Mouse (Mus musculus) embryonic facial prominence, embryonic 10.5 days (tissue): Measurements from ENCODE around the gene Slc25a17. TPM values are rescaled to one million over a fixed set of nuclear protein-coding genes. Genes with fewer than 3 reads are reported as not detected.

ENCODE experiments used
- DNase-seq: peaks from one replicate; pipeline ENCODE4 v3.0.0-alpha.2; 2017; ENCODE audit warnings: low spot score
- H3K27ac ChIP-seq: fragments of 300-500 bp; sonication (generic); replicated peaks from 2 replicates; pipeline ENCODE4 v1.5.1; 2016; ENCODE audit warnings: mild to moderate bottlenecking
- H3K27me3 ChIP-seq: fragments of 300-500 bp; sonication (generic); replicated peaks from 2 replicates; pipeline ENCODE4 v1.6.1; 2016; ENCODE audit warnings: low read depth, mild to moderate bottlenecking; ENCODE audit not compliant: poor library complexity, severe bottlenecking
- H3K36me3 ChIP-seq: fragments of 300-500 bp; sonication (generic); replicated peaks from 2 replicates; pipeline ENCODE4 v1.6.1; 2016; ENCODE audit warnings: mild to moderate bottlenecking, moderate library complexity
- H3K4me1 ChIP-seq: fragments of 300-500 bp; sonication (generic); 2 replicates; pipeline ENCODE4 v1.6.1; 2016
- H3K4me3 ChIP-seq: fragments of 300-500 bp; sonication (generic); 2 replicates; pipeline ENCODE4 v1.5.1; 2016; ENCODE audit warnings: mild to moderate bottlenecking, moderate library complexity
- H3K9me3 ChIP-seq: fragments of 300-500 bp; sonication (generic); 2 replicates; pipeline ENCODE4 v1.6.1; 2016; ENCODE audit warnings: mild to moderate bottlenecking
- WGBS: fragments of 180-500 bp; shearing (Covaris S2); methylation state at CpG from one replicate; pipeline ENCODE4 v1.1.7; 2016; 5-methylcytosine and 5-hydroxymethylcytosine counted together
- polyA plus RNA-seq: library from polyadenylated mRNA; unstranded; fragments of >200 nt; fragmentation: Nextera tagmentation; extraction: Ambion mirVana; gene quantifications from 2 replicates; pipeline ENCODE4 v1.2.1, GENCODE M21; 2016

Gene Slc25a17
- 83.0 and 94.0 TPM in 2 replicates for polyA plus RNA-seq

DNA sequence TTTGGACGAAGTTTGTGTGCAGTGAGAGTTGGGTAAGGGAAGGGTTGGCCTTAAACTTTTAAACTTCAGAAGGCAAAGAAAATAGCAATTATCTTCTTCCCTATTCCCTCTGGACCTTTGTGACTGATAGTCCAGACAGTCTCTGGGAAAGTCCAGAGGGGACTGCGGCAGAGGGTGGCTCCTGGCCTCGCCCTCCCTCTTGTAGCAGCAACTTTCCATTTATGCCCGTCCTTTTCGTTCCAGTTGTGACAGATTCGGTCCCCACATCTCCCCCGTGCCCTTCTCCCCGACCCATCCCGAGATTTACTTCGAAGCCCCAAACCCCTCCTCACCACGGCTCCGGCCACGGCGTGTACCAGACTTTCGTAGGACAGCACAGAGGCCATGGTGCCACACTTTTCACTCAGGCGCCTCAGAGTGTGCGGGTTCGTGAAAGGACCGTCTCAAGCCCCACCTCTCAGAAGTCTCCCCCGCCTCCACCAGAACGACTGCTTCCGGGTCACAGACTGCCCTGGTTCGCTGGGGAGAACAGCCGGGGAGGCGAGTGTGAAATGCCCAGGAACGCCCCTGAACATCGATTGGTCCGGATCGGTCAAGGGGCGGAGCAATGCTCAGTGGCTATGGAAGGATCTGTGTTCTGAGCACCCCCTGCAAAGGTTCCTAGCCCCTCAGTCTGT is at the start of gene Slc25a17:
Gene Slc25a17, minus strand, starts transcription at position 468 of the 677 bp plus-strand sequence.
- peak within 1 kb of the TSS; percentile 80 for H3K4me3 ChIP-seq
- H3K4me1 ChIP-seq: peaks cover 28% of the 10 kb centered on the region
- no peaks in the 10 kb centered on the region for H3K9me3 ChIP-seq
- H3K27ac ChIP-seq: peak within 1 kb of the TSS; percentile 83
- DNase-seq: peak; percentile 96
- whole genome bisulfite sequencing: under 1% methylated on average over 30 of the region's 30 CpGs
- H3K36me3 ChIP-seq: peaks cover 36% of the 10 kb centered on the region
- no peaks in the 10 kb centered on the region for H3K27me3 ChIP-seq

DNA sequence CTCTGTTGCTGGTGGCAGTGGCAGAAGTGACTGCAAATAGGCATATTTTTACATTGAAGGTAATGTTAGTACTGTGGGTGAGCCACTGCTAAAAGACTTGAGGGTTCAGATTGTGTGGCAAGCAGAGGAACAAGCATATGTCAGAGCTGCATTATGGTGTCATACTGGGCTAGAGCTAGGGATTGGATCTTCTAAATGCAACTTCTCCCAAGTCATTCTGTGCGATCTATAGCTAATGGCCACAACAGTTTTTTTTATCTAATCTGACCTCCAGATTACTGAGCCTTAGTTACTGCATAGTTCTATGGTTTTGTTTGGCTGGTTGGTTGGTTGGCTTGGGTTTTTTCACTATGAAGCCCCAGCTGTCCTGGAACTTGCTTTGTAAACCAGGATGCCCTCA is 47.6 kb upstream of the Slc25a17 start, which contains the start of gene Dnajb7:
Gene Dnajb7, minus strand, starts transcription at position 101 of the 400 bp plus-strand sequence.
- H3K27ac ChIP-seq: no peak within 1 kb of the TSS
- 98% methylated on average over 1 of the region's 1 CpGs for WGBS
- peaks cover 6% of the 10 kb centered on the region for H3K36me3 ChIP-seq
- DNase-seq: no peak
- no peak within 1 kb of the TSS for H3K4me3 ChIP-seq
- H3K4me1 ChIP-seq: no peaks in the 10 kb centered on the region
- H3K27me3 ChIP-seq: no peaks in the 10 kb centered on the region
- no peaks in the 10 kb centered on the region for H3K9me3 ChIP-seq

DNA sequence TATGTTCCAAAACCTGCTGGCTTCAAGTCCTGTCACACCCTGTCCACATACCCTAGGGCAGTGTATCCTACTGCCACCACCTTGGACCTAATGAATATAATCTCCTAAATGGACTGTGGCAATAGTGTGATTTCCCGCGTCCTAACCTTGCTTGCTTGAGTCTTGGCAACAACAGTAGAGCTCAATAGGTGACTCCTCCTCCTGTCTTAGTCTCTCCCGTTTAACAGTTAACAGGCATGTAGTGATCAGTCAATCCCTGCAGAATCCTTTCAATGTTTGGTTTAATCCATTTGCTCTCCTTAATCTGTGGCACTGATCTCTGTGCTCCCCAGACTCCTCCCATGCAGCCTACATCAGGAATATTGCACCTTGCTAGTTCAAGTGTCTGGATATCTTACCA is 44.4 kb upstream of the Slc25a17 start:
- DNase-seq: no peak
- H3K9me3 ChIP-seq: no peaks in the 10 kb centered on the region
- no peaks in the 10 kb centered on the region for H3K27me3 ChIP-seq
- H3K27ac ChIP-seq: no peak overlapping the region
- H3K4me3 ChIP-seq: no peak overlapping the region
- H3K36me3 ChIP-seq: peaks cover 12% of the 10 kb centered on the region
- 87% methylated on average over 3 of the region's 3 CpGs for WGBS
- peaks cover 9% of the 10 kb centered on the region for H3K4me1 ChIP-seq

DNA sequence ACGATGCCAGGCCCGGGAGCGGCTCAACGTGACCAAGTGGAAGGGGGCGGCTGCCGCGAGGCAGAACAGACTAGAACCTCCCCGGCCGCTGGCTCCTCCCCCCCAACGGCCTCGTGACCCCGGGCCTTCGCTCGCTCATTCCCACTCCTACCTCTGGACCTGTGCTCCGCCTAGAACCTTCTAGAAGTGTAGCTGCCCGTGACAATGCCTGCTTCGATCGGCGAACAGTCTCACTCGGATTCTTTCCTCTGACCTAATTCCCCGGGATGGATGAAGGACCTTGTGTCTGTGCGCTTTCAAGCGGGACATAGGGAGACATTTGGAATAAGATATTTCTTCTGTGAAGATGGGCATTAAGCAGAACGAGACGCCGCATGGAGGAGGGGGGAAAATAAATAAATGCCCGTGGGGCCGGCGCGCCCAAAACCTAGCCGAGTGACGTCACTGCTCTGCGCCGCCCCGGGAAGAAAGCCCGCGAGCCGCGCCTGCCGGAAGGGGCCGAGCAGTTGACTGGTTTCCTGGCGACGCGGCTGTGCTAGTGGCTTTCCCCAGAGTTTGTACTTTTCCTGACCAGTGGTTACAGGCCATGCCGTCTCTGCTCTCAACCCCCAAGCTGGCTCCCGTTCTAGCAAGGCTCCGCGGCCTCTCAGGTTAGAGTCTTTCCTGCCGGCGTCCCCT is 39.2 kb upstream of the Slc25a17 start, which contains the start of the genes St13 and Xpnpep3:
Gene St13, minus strand, starts transcription at position 440 of the 678 bp plus-strand sequence.
Gene Xpnpep3, plus strand, starts transcription at position 501 of the 678 bp plus-strand sequence.
- H3K27me3 ChIP-seq: no peaks in the 10 kb centered on the region
- peak within 1 kb of the TSS; percentile 75 for H3K4me3 ChIP-seq
- DNase-seq: peak; percentile 96
- peaks cover 21% of the 10 kb centered on the region for H3K4me1 ChIP-seq
- peak within 1 kb of the TSS; percentile 98 for H3K27ac ChIP-seq
- H3K9me3 ChIP-seq: no peaks in the 10 kb centered on the region
- H3K36me3 ChIP-seq: peaks cover 29% of the 10 kb centered on the region
- under 1% methylated on average over 50 of the region's 50 CpGs for WGBS

DNA sequence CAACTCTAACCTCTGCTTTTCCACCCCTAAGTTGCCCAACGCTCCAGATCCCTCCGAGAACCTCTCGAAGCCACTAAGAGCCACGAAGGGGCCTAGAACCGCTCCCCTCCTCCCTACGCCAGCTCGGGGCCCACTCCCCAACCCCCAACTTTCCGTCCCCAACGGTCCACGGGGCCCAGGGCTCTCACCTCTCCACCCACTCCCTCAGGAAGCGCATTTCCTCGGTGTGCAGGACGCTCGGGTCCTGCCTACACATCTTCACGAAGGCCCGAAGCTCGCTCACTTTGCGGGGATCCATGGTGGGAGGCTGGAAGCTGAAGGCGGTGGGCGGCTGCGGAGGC is 38.7 kb upstream of the Slc25a17 start:
- peak overlapping the region; percentile 98 for H3K27ac ChIP-seq
- no peaks in the 10 kb centered on the region for H3K9me3 ChIP-seq
- no peak for DNase-seq
- H3K36me3 ChIP-seq: peaks cover 29% of the 10 kb centered on the region
- no peaks in the 10 kb centered on the region for H3K27me3 ChIP-seq
- WGBS: under 1% methylated on average over 21 of the region's 21 CpGs
- H3K4me1 ChIP-seq: peaks cover 21% of the 10 kb centered on the region
- peak overlapping the region; percentile 75 for H3K4me3 ChIP-seq

DNA sequence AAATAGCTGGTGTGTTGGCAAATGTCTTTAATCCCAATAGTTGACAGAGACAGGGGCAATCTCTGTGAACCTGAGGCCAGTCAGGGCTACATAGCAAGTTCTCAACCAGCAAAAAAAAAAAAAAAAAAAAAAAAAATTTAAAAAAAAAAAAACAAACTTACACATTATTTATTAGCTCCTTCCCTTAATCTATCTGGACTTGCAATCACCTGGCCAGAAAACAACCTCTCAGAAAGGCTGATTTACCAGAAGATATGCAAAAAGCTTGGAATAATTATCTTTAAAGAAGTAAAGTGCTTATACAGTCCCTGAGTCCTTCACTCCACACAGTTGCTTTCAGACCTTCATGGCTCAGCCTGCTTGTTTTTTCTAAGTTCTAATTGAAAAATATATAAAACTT is 37.6 kb upstream of the Slc25a17 start:
- Histone ChIP-seq H3K36me3 (peaks cover 36% of the 10 kb centered on the region), H3K27ac (no peak overlapping the region), H3K4me1 (peaks cover 21% of the 10 kb centered on the region), H3K9me3 (no peaks in the 10 kb centered on the region), H3K27me3 (no peaks in the 10 kb centered on the region), H3K4me3 (peak overlapping the region; percentile 75)
- no peak for DNase-seq

DNA sequence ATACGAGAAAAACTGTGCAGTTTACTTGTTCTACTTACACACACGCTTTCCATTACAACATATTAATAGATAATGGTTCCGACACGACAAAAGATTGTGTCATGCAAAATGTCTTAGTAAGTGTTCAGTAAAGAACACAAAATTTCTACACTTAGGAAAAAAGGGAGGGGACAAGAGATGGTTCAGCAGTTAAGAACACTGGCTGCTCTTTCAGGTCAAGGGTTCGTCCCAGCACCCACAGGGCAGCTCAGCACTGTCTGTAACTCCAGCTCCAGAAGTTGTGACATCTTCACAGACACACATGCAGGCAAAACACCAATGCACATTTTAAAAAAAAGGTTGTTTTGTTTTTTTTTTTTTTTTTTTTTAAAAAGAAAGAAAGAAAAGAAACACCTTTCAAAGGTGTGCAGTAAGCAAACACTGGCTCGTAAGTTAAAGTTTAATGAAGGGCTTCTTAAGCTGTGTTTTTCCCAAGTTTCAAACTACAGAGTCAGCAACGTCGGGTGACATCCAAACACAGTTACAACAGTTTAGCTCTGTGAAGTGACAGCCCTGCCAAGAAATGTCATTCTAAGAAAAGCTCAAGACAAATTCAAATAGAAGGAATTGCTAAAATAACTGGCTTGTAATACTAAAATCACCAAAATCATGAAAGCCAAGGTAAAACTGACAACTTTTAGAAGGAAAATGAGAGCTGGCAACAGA is 33.8 kb upstream of the Slc25a17 start:
- Histone ChIP-seq H3K27me3 (no peaks in the 10 kb centered on the region), H3K4me1 (peaks cover 12% of the 10 kb centered on the region), H3K27ac (no peak overlapping the region), H3K4me3 (no peak overlapping the region), H3K9me3 (no peaks in the 10 kb centered on the region), H3K36me3 (peaks cover 68% of the 10 kb centered on the region)
- DNase-seq: no peak
- WGBS: 93% methylated on average over 8 of the region's 8 CpGs

DNA sequence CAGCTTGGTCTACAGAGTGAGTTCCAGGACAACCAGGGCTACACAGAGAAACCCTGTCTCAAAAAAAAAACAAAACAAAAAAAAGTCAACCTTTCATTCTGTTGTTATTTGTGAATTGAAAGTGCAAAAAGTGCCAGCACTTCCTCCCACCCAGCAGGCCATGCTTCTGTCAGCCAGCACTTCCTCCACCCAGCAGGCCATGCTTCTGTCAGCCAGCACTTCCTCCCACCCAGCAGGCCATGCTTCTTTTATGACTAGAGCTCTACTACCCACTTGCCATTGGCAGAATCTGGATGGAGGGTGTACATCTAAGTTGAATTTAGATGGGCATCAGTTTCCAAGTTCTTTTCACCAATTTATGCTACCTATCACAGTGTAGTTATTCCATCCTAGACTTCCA is 32.4 kb upstream of the Slc25a17 start:
- H3K36me3 ChIP-seq: peaks cover 82% of the 10 kb centered on the region
- no peak for DNase-seq
- H3K4me1 ChIP-seq: peaks cover 6% of the 10 kb centered on the region
- H3K27me3 ChIP-seq: no peaks in the 10 kb centered on the region
- no peaks in the 10 kb centered on the region for H3K9me3 ChIP-seq
- no peak overlapping the region for H3K27ac ChIP-seq
- H3K4me3 ChIP-seq: no peak overlapping the region

DNA sequence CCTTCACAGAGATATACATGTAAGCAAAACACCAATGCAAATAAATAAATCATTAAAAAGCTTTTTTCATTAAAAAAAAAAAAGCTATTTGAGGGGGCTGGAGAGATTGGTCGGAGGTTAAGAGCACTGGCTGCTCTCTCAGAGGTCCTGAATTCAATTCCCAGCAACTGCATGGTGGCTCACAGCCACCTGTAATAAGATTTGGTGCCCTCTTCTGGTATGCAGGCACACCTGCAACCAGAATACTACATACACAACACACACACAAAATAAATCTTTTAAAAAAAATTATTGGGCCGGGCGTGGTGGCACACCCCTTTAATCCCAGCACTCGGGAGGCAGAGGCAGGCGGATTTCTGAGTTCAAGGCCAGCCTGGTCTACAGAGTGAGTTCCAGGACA is 25.7 kb upstream of the Slc25a17 start:
- no peak overlapping the region for H3K4me3 ChIP-seq
- no peaks in the 10 kb centered on the region for H3K9me3 ChIP-seq
- no peak overlapping the region for H3K27ac ChIP-seq
- peaks cover 100% of the 10 kb centered on the region for H3K36me3 ChIP-seq
- WGBS: 95% methylated on average over 5 of the region's 5 CpGs
- no peaks in the 10 kb centered on the region for H3K4me1 ChIP-seq
- no peak for DNase-seq
- no peaks in the 10 kb centered on the region for H3K27me3 ChIP-seq

DNA sequence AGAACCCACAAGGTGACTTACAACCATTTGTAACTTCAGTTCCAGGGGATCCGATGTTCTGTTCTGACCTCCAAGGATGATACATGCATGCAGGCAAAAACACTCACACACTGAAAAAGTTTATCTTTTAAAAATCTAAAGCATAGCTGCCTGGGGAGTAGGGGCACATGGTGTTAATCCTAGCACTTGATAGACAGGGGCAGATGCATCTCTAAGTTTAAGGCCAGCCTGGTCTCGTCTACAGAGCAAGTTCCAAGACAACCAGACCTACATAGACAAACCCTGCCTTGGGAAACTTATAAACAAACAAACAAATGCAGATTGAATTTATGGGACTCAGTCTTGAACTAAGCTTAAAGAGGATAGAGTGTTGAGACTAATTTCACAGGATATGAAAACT is 18.2 kb upstream of the Slc25a17 start:
- 85% methylated on average over 2 of the region's 2 CpGs for WGBS
- Histone ChIP-seq H3K9me3 (no peaks in the 10 kb centered on the region), H3K27ac (no peak overlapping the region), H3K27me3 (no peaks in the 10 kb centered on the region), H3K4me3 (no peak overlapping the region), H3K36me3 (peaks cover 97% of the 10 kb centered on the region), H3K4me1 (no peaks in the 10 kb centered on the region)
- DNase-seq: no peak

DNA sequence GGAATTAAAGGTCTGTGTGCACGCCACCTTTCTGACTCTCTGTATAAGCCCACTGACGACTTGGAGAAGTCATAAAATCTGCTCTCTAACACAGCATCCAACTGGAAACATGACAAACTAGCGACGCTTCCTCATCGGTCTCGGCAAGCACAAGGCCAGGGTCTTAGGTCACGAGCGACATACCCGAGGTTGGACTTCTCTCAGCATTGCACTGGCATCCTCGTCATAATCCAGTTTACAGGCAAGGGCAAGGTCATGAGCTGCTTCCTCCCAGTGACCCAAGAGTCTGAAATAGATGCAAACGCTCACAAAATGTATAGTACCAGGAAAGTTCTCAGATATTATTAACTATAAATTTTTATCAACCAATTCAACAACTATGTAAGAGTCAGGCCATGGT is 14.0 kb upstream of the Slc25a17 start:
- H3K27me3 ChIP-seq: no peaks in the 10 kb centered on the region
- 94% methylated on average over 11 of the region's 11 CpGs for WGBS
- no peak overlapping the region for H3K27ac ChIP-seq
- no peaks in the 10 kb centered on the region for H3K9me3 ChIP-seq
- no peak for DNase-seq
- H3K36me3 ChIP-seq: peaks cover 99% of the 10 kb centered on the region
- H3K4me1 ChIP-seq: no peaks in the 10 kb centered on the region
- no peak overlapping the region for H3K4me3 ChIP-seq

DNA sequence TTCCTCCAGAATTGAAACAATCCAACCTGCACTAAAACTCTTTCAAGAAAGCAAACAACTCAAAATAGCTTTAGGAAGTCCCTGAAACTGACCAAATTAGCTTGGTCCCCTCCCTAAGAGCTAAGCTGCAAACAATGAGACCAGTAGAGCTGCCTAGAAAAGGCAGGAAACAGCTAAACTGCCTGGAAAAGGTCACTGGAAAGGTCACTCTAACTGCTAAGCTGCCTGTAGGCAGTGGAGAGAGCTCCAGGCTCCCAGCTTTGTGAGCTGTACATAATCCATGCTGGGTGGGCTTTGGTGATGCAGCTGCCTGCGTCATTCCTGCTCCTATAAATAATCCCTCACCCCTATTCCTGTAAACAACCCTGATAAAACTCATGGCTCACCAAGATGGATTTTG is 9.7 kb upstream of the Slc25a17 start:
- H3K27ac ChIP-seq: no peak overlapping the region
- no peaks in the 10 kb centered on the region for H3K27me3 ChIP-seq
- WGBS: 53% methylated on average over 1 of the region's 1 CpGs
- no peaks in the 10 kb centered on the region for H3K4me1 ChIP-seq
- DNase-seq: no peak
- H3K9me3 ChIP-seq: no peaks in the 10 kb centered on the region
- peaks cover 100% of the 10 kb centered on the region for H3K36me3 ChIP-seq
- no peak overlapping the region for H3K4me3 ChIP-seq
